Mouse (Mus musculus) liver, adult 2 months (tissue): Measurements from ENCODE around the gene Trim67.

ENCODE experiments used
- CTCF ChIP-seq: fragments of 200-500 bp; IDR thresholded peaks from 2 replicates; pipeline ENCODE4 v1.5.1; 2011; ENCODE audit warnings: low read depth, low read length, control low read depth
- POLR2A ChIP-seq: fragments of 200-500 bp; IDR thresholded peaks from 2 replicates; pipeline ENCODE4 v1.6.1; 2011; ENCODE audit warnings: low read length, control low read depth; ENCODE audit not compliant: insufficient read depth; ENCODE audit errors: extremely low read depth

- no peak for TF ChIP-seq CTCF
- TF ChIP-seq POLR2A, result no peak
These were observed 24.5 kb downstream of the Trim67 start for GRCm38 (mm10) chr8:124817361-124817760.
